Mouse (Mus musculus) limb, embryonic 12.5 days (tissue): ENCODE results near the gene Htt. TPM values are rescaled to one million over a fixed set of nuclear protein-coding genes. Genes with fewer than 3 reads are reported as not detected.

ENCODE experiments used
- ATAC-seq: fragments of 200-750 bp; cut with Nextera tagmentation; 2 replicates; pipeline ENCODE4 v1.8.0; 2017; ENCODE audit warnings: low read depth, moderate TSS enrichment; ENCODE audit not compliant: insufficient number of reproducible peaks, insufficient read depth, low FRiP score, low TSS enrichment
- H3K27ac ChIP-seq: fragments of 300-500 bp; sonication (generic); 2 replicates; pipeline ENCODE4 v1.5.1; 2016; ENCODE audit warnings: mild to moderate bottlenecking, moderate library complexity
- H3K27me3 ChIP-seq: fragments of 300-500 bp; sonication (generic); 2 replicates; pipeline ENCODE4 v1.6.1; 2016; ENCODE audit warnings: mild to moderate bottlenecking, moderate library complexity
- H3K36me3 ChIP-seq: fragments of 300-500 bp; sonication (generic); 2 replicates; pipeline ENCODE4 v1.6.1; 2016; ENCODE audit warnings: mild to moderate bottlenecking, moderate library complexity
- H3K4me1 ChIP-seq: fragments of 300-500 bp; sonication (generic); replicated peaks from 2 replicates; pipeline ENCODE4 v1.6.1; 2016
- H3K4me2 ChIP-seq: fragments of 300-500 bp; sonication (generic); 2 replicates; pipeline ENCODE4 v1.6.1; 2016; ENCODE audit warnings: mild to moderate bottlenecking, moderate library complexity
- H3K4me3 ChIP-seq: fragments of 300-500 bp; sonication (generic); replicated peaks from 2 replicates; pipeline ENCODE4 v1.5.1; 2016; ENCODE audit warnings: mild to moderate bottlenecking
- H3K9ac ChIP-seq: fragments of 300-500 bp; sonication (generic); replicated peaks from 2 replicates; pipeline ENCODE4 v1.6.1; 2016; ENCODE audit warnings: mild to moderate bottlenecking, moderate library complexity
- H3K9me3 ChIP-seq: fragments of 300-500 bp; sonication (generic); 2 replicates; pipeline ENCODE4 v1.6.1; 2016; ENCODE audit warnings: mild to moderate bottlenecking, moderate library complexity
- WGBS: fragments of 180-500 bp; shearing (Covaris S2); methylation state at CpG from one replicate; pipeline ENCODE4 v1.1.7; 2016; 5-methylcytosine and 5-hydroxymethylcytosine counted together
- polyA plus RNA-seq: library from polyadenylated mRNA; unstranded; fragments of >200 nt; fragmentation: Nextera tagmentation; extraction: Ambion mirVana; gene quantifications from 2 replicates; pipeline ENCODE4 v1.2.1, GENCODE M21; 2016

Htt gene
- polyA plus RNA-seq, 1 experiment from 2014 or later, result 18.5 TPM

GRCm38 (mm10) chr5:34909634-34910503, 148.3 kb downstream of the Htt start:
- Histone ChIP-seq H3K4me2 (no peak overlapping the region), H3K9ac (no peak overlapping the region), H3K27ac (no peak overlapping the region), H3K36me3 (peaks cover 59% of the 10 kb centered on the region), H3K9me3 (no peaks in the 10 kb centered on the region), H3K27me3 (no peaks in the 10 kb centered on the region), H3K4me1 (no peaks in the 10 kb centered on the region), H3K4me3 (no peak overlapping the region)
- ATAC-seq, result no peak
- WGBS, result 100% methylated on average over 1 of the region's 1 CpGs

- no peaks in the 10 kb centered on the region for H3K4me1 ChIP-seq
- ATAC-seq, result no peak
- peaks cover 53% of the 10 kb centered on the region for H3K36me3 ChIP-seq
- H3K4me2 ChIP-seq, result no peak overlapping the region
- no peaks in the 10 kb centered on the region for H3K27me3 ChIP-seq
- no peak overlapping the region for H3K9ac ChIP-seq
- no peaks in the 10 kb centered on the region for H3K9me3 ChIP-seq
- H3K27ac ChIP-seq, result no peak overlapping the region
- 85% methylated on average over 4 of the region's 4 CpGs for WGBS
- no peak overlapping the region for H3K4me3 ChIP-seq
Observed at GRCm38 (mm10) chr5:34910504-34910815, 148.9 kb downstream of the Htt start.

GRCm38 (mm10) chr5:34915801-34916200, 154.3 kb downstream of the Htt start:
- Histone ChIP-seq H3K9me3 (no peaks in the 10 kb centered on the region), H3K36me3 (peaks cover 2% of the 10 kb centered on the region; the same call in 1 of the 2 replicates), H3K9ac (no peak overlapping the region), H3K4me1 (peaks cover 7% of the 10 kb centered on the region; the same call in 1 of the 2 replicates), H3K4me2 (no peak overlapping the region), H3K27me3 (no peaks in the 10 kb centered on the region), H3K4me3 (no peak overlapping the region), H3K27ac (no peak overlapping the region)
- peak; percentile 52; the same call in 1 of the 2 replicates for ATAC-seq
- 23% methylated on average over 1 of the region's 1 CpGs for WGBS

GRCm38 (mm10) chr5:34917234-34917655, 155.7 kb downstream of the Htt start:
- 55% methylated on average over 10 of the region's 10 CpGs for whole genome bisulfite sequencing
- H3K4me2 ChIP-seq, result no peak overlapping the region
- no peak overlapping the region for H3K27ac ChIP-seq
- no peaks in the 10 kb centered on the region for H3K9me3 ChIP-seq
- H3K27me3 ChIP-seq, result no peaks in the 10 kb centered on the region
- no peak overlapping the region for H3K9ac ChIP-seq
- H3K4me1 ChIP-seq, result peaks cover 7% of the 10 kb centered on the region; the same call in 1 of the 2 replicates
- ATAC-seq, result no peak
- H3K4me3 ChIP-seq, result no peak overlapping the region
- no peaks in the 10 kb centered on the region for H3K36me3 ChIP-seq

GRCm38 (mm10) chr5:34918785-34919184, 157.2 kb downstream of the Htt start:
- Histone ChIP-seq H3K36me3 (peaks cover 7% of the 10 kb centered on the region; the same call in 1 of the 2 replicates), H3K27ac (no peak overlapping the region), H3K27me3 (no peaks in the 10 kb centered on the region), H3K4me2 (no peak overlapping the region), H3K4me1 (peaks cover 7% of the 10 kb centered on the region; the same call in 1 of the 2 replicates), H3K4me3 (no peak overlapping the region), H3K9me3 (no peaks in the 10 kb centered on the region), H3K9ac (no peak overlapping the region)
- no peak for ATAC-seq
- WGBS, result 88% methylated on average over 3 of the region's 3 CpGs

- ATAC-seq, result no peak
- Histone ChIP-seq H3K9ac (no peak overlapping the region), H3K36me3 (peaks cover 18% of the 10 kb centered on the region; the same call in 1 of the 2 replicates), H3K9me3 (no peaks in the 10 kb centered on the region), H3K4me2 (no peak overlapping the region), H3K4me1 (0 out of 2 replicates have a peak, but pooled peaks cover under 1% of the 10 kb centered on the region), H3K27me3 (no peaks in the 10 kb centered on the region), H3K27ac (no peak overlapping the region), H3K4me3 (no peak overlapping the region)
- WGBS, result 52% methylated on average over 6 of the region's 6 CpGs
Observed at GRCm38 (mm10) chr5:34922531-34922930, 161.0 kb downstream of the Htt start.

GRCm38 (mm10) chr5:34923920-34924319, 162.4 kb downstream of the Htt start:
- WGBS, result 86% methylated on average over 4 of the region's 4 CpGs
- Histone ChIP-seq H3K36me3 (peaks cover 18% of the 10 kb centered on the region; the same call in 1 of the 2 replicates), H3K9me3 (no peaks in the 10 kb centered on the region), H3K27ac (no peak overlapping the region), H3K4me3 (no peak overlapping the region), H3K9ac (no peak overlapping the region), H3K4me1 (no peaks in the 10 kb centered on the region), H3K27me3 (no peaks in the 10 kb centered on the region), H3K4me2 (no peak overlapping the region)
- no peak for ATAC-seq

GRCm38 (mm10) chr5:34924519-34924918, 163.0 kb downstream of the Htt start:
- Histone ChIP-seq H3K9me3 (no peaks in the 10 kb centered on the region), H3K4me2 (no peak overlapping the region), H3K27me3 (no peaks in the 10 kb centered on the region), H3K4me3 (no peak overlapping the region), H3K27ac (no peak overlapping the region), H3K4me1 (no peaks in the 10 kb centered on the region), H3K36me3 (peaks cover 18% of the 10 kb centered on the region; the same call in 1 of the 2 replicates), H3K9ac (no peak overlapping the region)
- no peak for ATAC-seq
- WGBS, result 83% methylated on average over 7 of the region's 7 CpGs

- H3K27me3 ChIP-seq, result no peaks in the 10 kb centered on the region
- H3K4me1 ChIP-seq, result peaks cover 20% of the 10 kb centered on the region
- peaks cover 18% of the 10 kb centered on the region; the same call in 1 of the 2 replicates for H3K36me3 ChIP-seq
- WGBS, result 88% methylated on average over 4 of the region's 4 CpGs
- H3K27ac ChIP-seq, result no peak overlapping the region
- H3K4me3 ChIP-seq, result no peak overlapping the region
- H3K9me3 ChIP-seq, result no peaks in the 10 kb centered on the region
- ATAC-seq, result no peak
- no peak overlapping the region for H3K9ac ChIP-seq
- H3K4me2 ChIP-seq, result no peak overlapping the region
Observed at GRCm38 (mm10) chr5:34927648-34928047, 166.1 kb downstream of the Htt start.

- Histone ChIP-seq H3K27ac (no peak overlapping the region), H3K4me3 (no peak overlapping the region), H3K9me3 (no peaks in the 10 kb centered on the region), H3K4me2 (no peak overlapping the region), H3K9ac (no peak overlapping the region), H3K36me3 (0 out of 2 replicates have a peak, but pooled peaks cover 8% of the 10 kb centered on the region), H3K4me1 (peaks cover 20% of the 10 kb centered on the region), H3K27me3 (no peaks in the 10 kb centered on the region)
- no peak for ATAC-seq
- 83% methylated on average over 9 of the region's 9 CpGs for WGBS
Observed at GRCm38 (mm10) chr5:34930151-34930975, 168.8 kb downstream of the Htt start.

GRCm38 (mm10) chr5:34931091-34931490, 169.6 kb downstream of the Htt start:
- no peak for ATAC-seq
- 53% methylated on average over 2 of the region's 2 CpGs for WGBS

More at GRCm38 (mm10) chr5:34931091-34931490, 169.6 kb downstream of the Htt start:
- Histone ChIP-seq H3K4me2 (no peak overlapping the region), H3K4me1 (peaks cover 20% of the 10 kb centered on the region), H3K9ac (no peak overlapping the region), H3K27ac (peak overlapping the region; percentile 84; the same call in 1 of the 2 replicates), H3K27me3 (no peaks in the 10 kb centered on the region), H3K9me3 (no peaks in the 10 kb centered on the region), H3K4me3 (no peak overlapping the region), H3K36me3 (0 out of 2 replicates have a peak, but pooled peaks cover 5% of the 10 kb centered on the region)
